Mouse (Mus musculus) heart, embryonic 12.5 days (tissue): ENCODE results near the gene Mtus2. TPM values are rescaled to one million over a fixed set of nuclear protein-coding genes. Genes with fewer than 3 reads are reported as not detected.
"Not testable (repeated sequence)": the region's sequence is repeated elsewhere in the genome, so short reads cannot be mapped to it uniquely, and the experiment has no call there.

Experiments
- ATAC-seq: fragments of 200-750 bp; cut with Nextera tagmentation; 2 replicates; pipeline ENCODE4 v1.8.0; 2017; ENCODE audit warnings: moderate TSS enrichment, moderate library complexity; ENCODE audit not compliant: insufficient number of reproducible peaks, low FRiP score
- H3K27ac ChIP-seq: fragments of 300-500 bp; sonication (generic); 2 replicates; pipeline ENCODE4 v1.5.1; 2016; ENCODE audit warnings: mild to moderate bottlenecking, moderate library complexity; ENCODE audit not compliant: poor library complexity, severe bottlenecking
- H3K27me3 ChIP-seq: fragments of 300-500 bp; sonication (generic); replicated peaks from 2 replicates; pipeline ENCODE4 v1.6.1; 2016; ENCODE audit warnings: mild to moderate bottlenecking, moderate library complexity
- H3K36me3 ChIP-seq: fragments of 300-500 bp; sonication (generic); 2 replicates; pipeline ENCODE4 v1.6.1; 2016; ENCODE audit warnings: mild to moderate bottlenecking, moderate library complexity
- H3K4me1 ChIP-seq: fragments of 300-500 bp; sonication (generic); replicated peaks from 2 replicates; pipeline ENCODE4 v1.6.1; 2016; ENCODE audit warnings: mild to moderate bottlenecking
- H3K4me2 ChIP-seq: fragments of 300-500 bp; sonication (generic); 2 replicates; pipeline ENCODE4 v1.6.1; 2016; ENCODE audit warnings: mild to moderate bottlenecking, moderate library complexity
- H3K4me3 ChIP-seq: fragments of 300-500 bp; sonication (generic); 2 replicates; pipeline ENCODE4 v1.5.1; 2016; ENCODE audit warnings: mild to moderate bottlenecking
- H3K9ac ChIP-seq: fragments of 300-500 bp; sonication (generic); 2 replicates; pipeline ENCODE4 v1.6.1; 2016; ENCODE audit warnings: mild to moderate bottlenecking, moderate library complexity
- H3K9me3 ChIP-seq: fragments of 300-500 bp; sonication (generic); replicated peaks from 2 replicates; pipeline ENCODE4 v1.6.1; 2016; ENCODE audit warnings: mild to moderate bottlenecking, moderate library complexity
- WGBS: fragments of 180-500 bp; shearing (Covaris S2); methylation state at CpG from one replicate; pipeline ENCODE4 v1.1.7; 2016; 5-methylcytosine and 5-hydroxymethylcytosine counted together
- polyA plus RNA-seq: library from polyadenylated mRNA; unstranded; fragments of >200 nt; fragmentation: Nextera tagmentation; extraction: Ambion mirVana; gene quantifications from 2 replicates; pipeline ENCODE4 v1.2.1, GENCODE M21; 2016

Mtus2 gene
- polyA plus RNA-seq, 1 experiment from 2014 or later, result 104 TPM

DNA sequence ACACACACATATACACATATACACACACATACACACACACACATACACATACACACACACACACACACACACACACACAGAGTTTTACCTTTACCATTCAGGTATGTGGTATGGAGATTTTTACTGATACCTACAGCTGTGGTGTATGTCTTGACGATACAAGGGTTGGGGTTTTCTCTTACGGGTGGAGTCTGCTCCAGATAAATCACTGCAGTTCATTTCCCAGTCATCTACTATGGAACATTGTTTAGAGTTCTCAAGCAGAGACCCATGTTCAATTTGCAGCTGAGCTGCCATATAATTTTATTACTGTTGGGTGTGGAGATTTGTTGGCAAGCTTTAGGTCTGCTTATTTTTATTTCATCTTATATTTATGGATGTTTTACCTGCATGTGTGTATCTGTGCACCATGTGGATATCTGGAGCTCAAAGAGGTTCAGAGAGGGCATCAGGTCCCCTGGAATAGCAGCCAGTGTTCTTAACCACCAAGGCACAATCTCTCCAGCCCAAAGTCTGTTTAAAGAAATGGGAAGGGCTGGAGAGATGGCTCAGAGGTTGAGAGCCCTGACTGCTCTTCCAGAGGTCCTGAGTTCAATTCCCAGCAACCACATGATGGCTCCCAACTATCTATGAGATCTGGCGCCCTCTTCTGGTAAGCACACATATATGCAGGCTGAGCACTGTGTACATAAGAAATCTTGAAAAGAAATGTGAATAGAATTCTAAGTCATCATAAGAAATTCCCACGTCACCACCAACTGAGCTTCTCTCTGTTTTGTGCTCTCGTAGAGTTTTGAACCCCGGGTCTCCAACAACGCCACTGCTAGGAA is 28.2 kb upstream of the Mtus2 start:
- 69% methylated on average over 7 of the region's 7 CpGs for WGBS
- Histone ChIP-seq H3K9me3 (no peaks in the 10 kb centered on the region), H3K4me1 (no peaks in the 10 kb centered on the region), H3K27ac (no peak overlapping the region), H3K9ac (no peak overlapping the region), H3K4me3 (no peak overlapping the region), H3K4me2 (no peak overlapping the region), H3K27me3 (no peaks in the 10 kb centered on the region), H3K36me3 (no peaks in the 10 kb centered on the region)
- ATAC-seq, result no peak

DNA sequence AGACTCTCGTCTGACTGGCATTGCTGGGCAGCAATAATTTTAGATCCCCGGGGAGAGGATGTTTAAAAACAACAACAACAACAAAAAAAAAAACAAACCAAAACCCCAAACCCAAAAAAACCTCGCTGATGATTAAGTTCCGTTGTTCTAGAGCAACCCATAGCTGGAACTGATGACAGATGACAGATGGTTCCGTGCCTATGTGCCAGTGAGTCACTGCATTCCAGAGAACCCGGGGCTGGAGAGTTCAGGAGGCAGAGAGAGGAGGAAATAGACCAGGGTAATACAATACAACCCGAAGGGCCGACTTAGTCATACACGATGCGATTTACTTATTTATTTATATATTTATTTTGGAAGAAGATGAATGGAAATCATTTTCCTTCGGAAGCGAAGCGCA is 22.0 kb upstream of the Mtus2 start:
- H3K36me3 ChIP-seq, result no peaks in the 10 kb centered on the region
- no peak overlapping the region for H3K4me2 ChIP-seq
- ATAC-seq, result no peak
- H3K27me3 ChIP-seq, result no peaks in the 10 kb centered on the region
- WGBS, result 77% methylated on average over 13 of the region's 13 CpGs
- H3K4me1 ChIP-seq, result no peaks in the 10 kb centered on the region
- H3K27ac ChIP-seq, result no peak overlapping the region
- H3K4me3 ChIP-seq, result no peak overlapping the region
- no peaks in the 10 kb centered on the region for H3K9me3 ChIP-seq
- H3K9ac ChIP-seq, result no peak overlapping the region

- Histone ChIP-seq H3K9ac (no peak overlapping the region), H3K27me3 (no peaks in the 10 kb centered on the region), H3K4me1 (0 out of 2 replicates have a peak, but pooled peaks cover 6% of the 10 kb centered on the region), H3K27ac (no peak overlapping the region), H3K4me2 (no peak overlapping the region), H3K4me3 (no peak overlapping the region), H3K9me3 (peaks cover 16% of the 10 kb centered on the region), H3K36me3 (no peaks in the 10 kb centered on the region)
- 55% methylated on average over 5 of the region's 5 CpGs for WGBS
- ATAC-seq, result 0 out of 2 replicates have a peak, but pooled peaks have one; percentile 33
Observed at GRCm38 (mm10) chr5:147939226-147939625, 17.9 kb upstream of the Mtus2 start.

DNA sequence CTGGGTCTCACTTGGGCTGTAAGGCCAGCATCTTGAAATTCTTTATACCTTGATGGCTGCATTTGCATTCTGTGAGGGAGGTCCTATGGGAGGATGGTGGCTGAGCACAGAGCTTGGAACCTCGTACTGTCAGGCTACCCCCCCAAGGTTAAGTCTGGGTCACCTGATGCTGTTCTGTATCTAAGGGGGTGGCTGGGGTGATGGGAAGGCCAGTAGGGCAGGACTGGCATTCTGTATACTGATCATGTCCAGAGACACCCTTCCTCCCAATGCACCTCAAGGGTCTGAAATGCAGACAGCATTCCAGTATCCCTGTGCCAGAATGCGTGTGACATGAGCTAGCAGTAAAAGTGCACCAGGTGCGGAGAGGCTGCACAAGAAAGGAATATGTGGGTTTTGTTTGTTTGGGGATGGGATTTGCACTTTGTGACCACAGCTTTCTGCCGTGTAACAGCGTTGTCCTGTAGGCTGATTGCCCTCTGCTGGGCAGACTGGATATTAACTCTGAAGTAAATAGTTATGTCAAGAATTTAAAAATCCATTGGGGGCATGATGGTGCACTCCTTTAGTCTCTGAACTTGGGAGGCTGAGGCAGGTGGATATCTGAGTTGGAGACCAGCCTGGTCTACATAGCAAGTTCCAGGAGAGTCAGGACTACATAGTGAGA is 12.0 kb upstream of the Mtus2 start:
- Histone ChIP-seq H3K36me3 (no peaks in the 10 kb centered on the region), H3K9me3 (peaks cover 16% of the 10 kb centered on the region), H3K4me3 (no peak overlapping the region), H3K27me3 (no peaks in the 10 kb centered on the region), H3K27ac (no peak overlapping the region), H3K9ac (no peak overlapping the region), H3K4me1 (0 out of 2 replicates have a peak, but pooled peaks cover 6% of the 10 kb centered on the region), H3K4me2 (no peak overlapping the region)
- no peak; the same call in 1 of the 2 replicates for ATAC-seq
- 19% methylated on average over 5 of the region's 5 CpGs for WGBS

DNA sequence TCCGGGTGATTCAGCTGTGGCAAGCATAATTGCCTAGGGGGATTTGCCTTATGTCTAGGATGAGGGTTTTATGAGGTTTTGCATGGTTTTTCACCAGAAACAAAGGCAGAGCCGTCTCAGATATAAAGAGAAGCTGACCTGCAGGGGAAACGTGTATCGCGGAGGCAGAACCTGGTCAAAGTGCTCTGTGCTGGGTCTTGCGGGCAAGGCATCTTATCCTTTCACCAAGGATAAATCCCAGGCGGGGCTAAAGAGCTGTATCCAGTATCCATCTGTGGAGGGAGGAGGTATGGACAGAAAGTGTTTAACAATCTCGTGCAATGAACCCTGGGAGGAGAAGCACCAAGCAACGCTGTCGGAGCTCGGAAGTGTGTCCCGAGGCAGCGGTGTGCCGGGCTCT is 7.2 kb upstream of the Mtus2 start:
- 78% methylated on average over 14 of the region's 14 CpGs for WGBS
- Histone ChIP-seq H3K4me1 (no peaks in the 10 kb centered on the region), H3K9ac (no peak overlapping the region), H3K36me3 (no peaks in the 10 kb centered on the region), H3K27me3 (peaks cover 2% of the 10 kb centered on the region; the same call in 1 of the 2 replicates), H3K9me3 (no peaks in the 10 kb centered on the region), H3K4me2 (no peak overlapping the region), H3K27ac (no peak overlapping the region), H3K4me3 (no peak overlapping the region)
- no peak for ATAC-seq

DNA sequence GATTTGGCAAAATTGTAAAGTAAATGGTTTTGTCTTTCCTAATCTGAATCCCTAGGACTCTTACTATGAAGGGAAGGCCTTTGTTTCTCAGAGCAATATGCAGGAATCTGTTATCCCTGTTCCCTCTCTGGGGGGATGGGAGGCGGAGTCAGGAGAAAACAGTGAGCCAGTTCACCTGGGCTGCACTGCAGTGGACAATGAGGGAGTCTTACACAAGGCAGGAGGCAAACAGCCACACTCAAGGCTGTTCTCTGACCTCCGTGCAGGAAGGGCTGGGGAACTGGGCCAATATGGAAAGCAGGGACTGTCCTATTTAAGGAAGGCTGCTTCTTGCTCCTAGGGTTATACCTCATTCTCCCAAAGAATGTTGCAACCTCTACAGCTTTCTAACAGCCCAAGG is 5.4 kb upstream of the Mtus2 start:
- Histone ChIP-seq H3K4me1 (peaks cover 13% of the 10 kb centered on the region), H3K9me3 (no peaks in the 10 kb centered on the region), H3K4me3 (no peak overlapping the region), H3K36me3 (no peaks in the 10 kb centered on the region), H3K4me2 (no peak overlapping the region), H3K27me3 (peaks cover 20% of the 10 kb centered on the region), H3K9ac (no peak overlapping the region), H3K27ac (no peak overlapping the region)
- WGBS, result 44% methylated on average over 2 of the region's 2 CpGs
- ATAC-seq, result no peak

GRCm38 (mm10) chr5:147953181-147953580 is 3.9 kb upstream of the Mtus2 start:
- H3K4me2 ChIP-seq, ATAC-seq, H3K9me3 ChIP-seq, H3K9ac ChIP-seq, H3K4me3 ChIP-seq, H3K27ac ChIP-seq, H3K36me3 ChIP-seq: not testable (repeated sequence)
- 77% methylated on average over 5 of the region's 5 CpGs for WGBS
- Histone ChIP-seq H3K27me3 (peaks cover 29% of the 10 kb centered on the region), H3K4me1 (peaks cover 21% of the 10 kb centered on the region)

GRCm38 (mm10) chr5:147955671-147956070 is 1.4 kb upstream of the Mtus2 start:
- Histone ChIP-seq H3K4me1 (peaks cover 21% of the 10 kb centered on the region), H3K9ac (no peak overlapping the region), H3K9me3 (no peaks in the 10 kb centered on the region), H3K27me3 (peaks cover 32% of the 10 kb centered on the region), H3K36me3 (no peaks in the 10 kb centered on the region), H3K4me3 (no peak overlapping the region), H3K4me2 (peak overlapping the region; percentile 98), H3K27ac (no peak overlapping the region)
- 26% methylated on average over 5 of the region's 5 CpGs for WGBS
- no peak for ATAC-seq

GRCm38 (mm10) chr5:147956421-147956820 is 699 bp upstream of the Mtus2 start:
- peaks cover 32% of the 10 kb centered on the region for H3K27me3 ChIP-seq
- peak overlapping the region; percentile 64 for H3K4me3 ChIP-seq
- peak overlapping the region; percentile 98 for H3K4me2 ChIP-seq
- peaks cover 21% of the 10 kb centered on the region for H3K4me1 ChIP-seq
- no peaks in the 10 kb centered on the region for H3K9me3 ChIP-seq
- peak overlapping the region; percentile 67; the same call in 1 of the 2 replicates for H3K9ac ChIP-seq
- ATAC-seq, result no peak
- H3K27ac ChIP-seq, result no peak overlapping the region
- 2% methylated on average over 11 of the region's 11 CpGs for WGBS
- no peaks in the 10 kb centered on the region for H3K36me3 ChIP-seq

DNA sequence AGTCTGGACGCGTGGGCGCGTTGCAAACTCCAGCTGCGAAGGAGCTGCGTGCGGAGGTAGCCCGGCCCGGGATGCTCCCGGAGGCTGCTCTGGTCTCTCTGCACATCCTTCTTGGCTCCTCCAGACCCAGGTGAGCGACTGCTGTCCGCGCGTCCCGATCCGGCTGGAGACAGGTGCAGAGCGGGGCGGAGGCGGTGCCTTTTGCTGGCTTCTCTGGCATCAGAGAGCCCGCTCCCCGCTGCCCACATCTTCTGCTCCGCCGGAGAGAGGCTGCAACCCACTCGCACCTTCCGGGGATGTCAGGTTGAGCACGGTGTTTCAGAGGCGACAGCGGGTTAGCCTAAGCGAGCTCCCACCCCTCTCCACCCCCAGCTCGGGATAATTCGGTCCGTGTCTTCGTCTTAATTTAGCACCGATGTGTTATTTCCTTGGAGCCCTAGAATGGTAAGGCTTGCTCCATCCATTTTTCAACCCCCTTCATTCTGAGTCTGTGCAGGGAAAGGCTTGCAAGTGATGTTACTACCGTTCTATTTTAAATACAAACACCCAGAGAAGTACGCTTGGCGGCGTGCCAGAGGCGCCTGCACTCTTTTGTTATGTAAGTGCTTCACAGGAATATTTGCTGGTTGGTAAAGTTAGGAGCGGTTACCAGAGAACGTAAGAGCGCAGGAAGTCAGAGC is 612 bp downstream of the Mtus2 start:
- peak overlapping the region; percentile 64 for H3K4me3 ChIP-seq
- H3K4me1 ChIP-seq, result peaks cover 21% of the 10 kb centered on the region
- H3K4me2 ChIP-seq, result peak overlapping the region; percentile 98
- H3K27ac ChIP-seq, result no peak overlapping the region
- H3K27me3 ChIP-seq, result peaks cover 32% of the 10 kb centered on the region
- H3K36me3 ChIP-seq, result no peaks in the 10 kb centered on the region
- H3K9me3 ChIP-seq, result no peaks in the 10 kb centered on the region
- peak; percentile 33; the same call in 1 of the 2 replicates for ATAC-seq
- under 1% methylated on average over 42 of the region's 42 CpGs for WGBS
- H3K9ac ChIP-seq, result peak overlapping the region; percentile 67

GRCm38 (mm10) chr5:147958552-147958951 is 1.4 kb downstream of the Mtus2 start:
- Histone ChIP-seq H3K9ac (no peak overlapping the region), H3K4me3 (no peak overlapping the region)
- 42% methylated on average over 13 of the region's 13 CpGs for WGBS

More at GRCm38 (mm10) chr5:147958552-147958951, 1.4 kb downstream of the Mtus2 start:
- ATAC-seq, result no peak
- no peaks in the 10 kb centered on the region for H3K9me3 ChIP-seq
- H3K36me3 ChIP-seq, result no peaks in the 10 kb centered on the region
- H3K4me1 ChIP-seq, result peaks cover 21% of the 10 kb centered on the region
- no peak overlapping the region for H3K27ac ChIP-seq
- no peak overlapping the region; the same call in 1 of the 2 replicates for H3K4me2 ChIP-seq
- peaks cover 32% of the 10 kb centered on the region for H3K27me3 ChIP-seq
